Mouse (Mus musculus) lung, adult 2 months (tissue): Measurements from ENCODE around the gene Zfp57.

Experiments
- CTCF ChIP-seq: fragments of 200-500 bp; IDR thresholded peaks from 2 replicates; pipeline ENCODE4 v1.5.1; 2011; ENCODE audit warnings: mild to moderate bottlenecking, low read length, control low read depth; ENCODE audit not compliant: insufficient read depth
- POLR2A ChIP-seq: fragments of 200-500 bp; IDR thresholded peaks from 2 replicates; pipeline ENCODE4 v1.6.1; 2011; ENCODE audit warnings: low read depth, mild to moderate bottlenecking, control low read depth, low read length, borderline replicate concordance; ENCODE audit errors: extremely low read depth

DNA sequence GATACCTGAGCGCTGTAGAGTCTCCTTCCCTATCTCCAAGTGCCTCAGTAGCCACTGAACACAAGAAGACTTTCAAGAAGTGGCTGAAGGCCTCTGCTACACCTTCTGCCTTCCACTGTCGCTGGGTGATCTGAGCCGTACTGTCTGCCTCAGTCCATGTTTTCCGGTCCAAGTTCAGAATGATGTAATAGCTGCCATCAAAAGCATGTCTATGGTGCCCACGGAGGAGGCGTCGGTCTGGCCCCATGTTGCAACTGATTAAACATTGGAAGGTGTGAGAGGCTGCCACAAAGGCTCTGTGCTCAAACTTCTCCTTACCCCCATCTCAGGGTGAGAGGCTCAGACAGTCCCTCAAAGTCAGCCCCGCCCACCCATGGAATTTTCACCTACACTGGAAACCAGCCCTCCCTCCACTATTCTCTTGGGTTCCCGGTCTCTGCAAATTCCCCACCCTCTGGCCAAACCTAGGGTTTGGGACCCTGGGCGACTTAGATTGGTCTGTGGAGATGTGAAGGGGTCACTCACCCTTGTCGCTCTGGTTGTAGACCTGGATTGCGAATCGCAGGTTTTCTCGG, 30.6 kb upstream of the Zfp57 start:
- no peak for TF ChIP-seq CTCF
- no peak for TF ChIP-seq POLR2A
